Mouse (Mus musculus): ENCODE measurements at regions not wholly inside any gene's neighbourhood (a gene's known extent, or its start where the extent isn't known, plus 50 kb on each side); places are given as distances from the start of the nearest gene placed in this dataset.

- H3K9ac ChIP-seq: no peak overlapping the region
- WGBS: 83% methylated on average over 5 of the region's 5 CpGs
- no peak overlapping the region for H3K4me3 ChIP-seq
- H3K4me2 ChIP-seq (replicated peaks): no peak overlapping the region
- no peaks in the 10 kb centered on the region for H3K9me3 ChIP-seq
- no peaks in the 10 kb centered on the region for H3K27me3 ChIP-seq
- no peak for ATAC-seq (ENCODE audit: insufficient number of reproducible peaks, insufficient read depth, low FRiP score, low TSS enrichment)
- no peaks in the 10 kb centered on the region for H3K36me3 ChIP-seq
- no peak overlapping the region for H3K27ac ChIP-seq
- H3K4me1 ChIP-seq: 0 out of 2 replicates have a peak, but pooled peaks cover 3% of the 10 kb centered on the region
Observed at GRCm38 (mm10) chr8:92605631-92606030, 68.5 kb upstream of the Irx6 start.

GRCm38 (mm10) chr8:92607604-92608003 is 66.5 kb upstream of the Irx6 start:
- Histone ChIP-seq H3K9ac (no peak overlapping the region), H3K4me1 (0 out of 2 replicates have a peak, but pooled peaks cover 3% of the 10 kb centered on the region), H3K4me3 (no peak overlapping the region), H3K4me2 (replicated peaks) (no peak overlapping the region), H3K27ac (no peak overlapping the region), H3K27me3 (no peaks in the 10 kb centered on the region), H3K36me3 (no peaks in the 10 kb centered on the region), H3K9me3 (no peaks in the 10 kb centered on the region)
- WGBS: 72% methylated on average over 6 of the region's 6 CpGs
- no peak for ATAC-seq (ENCODE audit: insufficient number of reproducible peaks, insufficient read depth, low FRiP score, low TSS enrichment)

- 79% methylated on average over 2 of the region's 2 CpGs for WGBS
- Histone ChIP-seq H3K9me3 (no peaks in the 10 kb centered on the region), H3K4me3 (no peak overlapping the region), H3K9ac (no peak overlapping the region), H3K27me3 (no peaks in the 10 kb centered on the region), H3K4me1 (0 out of 2 replicates have a peak, but pooled peaks cover 6% of the 10 kb centered on the region), H3K36me3 (no peaks in the 10 kb centered on the region), H3K4me2 (replicated peaks) (no peak overlapping the region), H3K27ac (no peak overlapping the region)
- ATAC-seq (ENCODE audit: insufficient number of reproducible peaks, insufficient read depth, low FRiP score, low TSS enrichment): no peak
Observed at GRCm38 (mm10) chr8:92609908-92610307, 64.2 kb upstream of the Irx6 start.

GRCm38 (mm10) chr8:92610487-92611059 is 63.5 kb upstream of the Irx6 start:
- WGBS: 54% methylated on average over 6 of the region's 6 CpGs
- no peak for ATAC-seq (ENCODE audit: insufficient number of reproducible peaks, insufficient read depth, low FRiP score, low TSS enrichment)
- Histone ChIP-seq H3K27me3 (no peaks in the 10 kb centered on the region), H3K9ac (no peak overlapping the region), H3K27ac (no peak overlapping the region), H3K9me3 (no peaks in the 10 kb centered on the region), H3K4me1 (0 out of 2 replicates have a peak, but pooled peaks cover 6% of the 10 kb centered on the region), H3K36me3 (no peaks in the 10 kb centered on the region), H3K4me2 (replicated peaks) (no peak overlapping the region), H3K4me3 (no peak overlapping the region)

GRCm38 (mm10) chr8:92613486-92613885 is 60.6 kb upstream of the Irx6 start:
- no peaks in the 10 kb centered on the region for H3K27me3 ChIP-seq
- H3K4me1 ChIP-seq: peaks cover 20% of the 10 kb centered on the region; the same call in 1 of the 2 replicates
- H3K9me3 ChIP-seq: no peaks in the 10 kb centered on the region
- no peak overlapping the region for H3K9ac ChIP-seq
- WGBS: 31% methylated on average over 4 of the region's 4 CpGs
- no peaks in the 10 kb centered on the region for H3K36me3 ChIP-seq
- no peak overlapping the region for H3K27ac ChIP-seq
- no peak overlapping the region for H3K4me3 ChIP-seq
- ATAC-seq (ENCODE audit: insufficient number of reproducible peaks, insufficient read depth, low FRiP score, low TSS enrichment): no peak
- 0 out of 2 replicates have a peak overlapping the region, but pooled peaks have one; percentile 10 for H3K4me2 ChIP-seq (replicated peaks)

GRCm38 (mm10) chr8:92616341-92617115 is 57.6 kb upstream of the Irx6 start:
- 36% methylated on average over 10 of the region's 10 CpGs for WGBS
- Histone ChIP-seq H3K36me3 (no peaks in the 10 kb centered on the region), H3K4me3 (no peak overlapping the region), H3K9ac (no peak overlapping the region), H3K9me3 (no peaks in the 10 kb centered on the region), H3K4me1 (peaks cover 20% of the 10 kb centered on the region; the same call in 1 of the 2 replicates), H3K27ac (no peak overlapping the region), H3K4me2 (replicated peaks) (no peak overlapping the region), H3K27me3 (no peaks in the 10 kb centered on the region)
- ATAC-seq (ENCODE audit: insufficient number of reproducible peaks, insufficient read depth, low FRiP score, low TSS enrichment): no peak

- WGBS: 40% methylated on average over 14 of the region's 14 CpGs
- no peak overlapping the region for H3K9ac ChIP-seq
- H3K4me1 ChIP-seq: peaks cover 16% of the 10 kb centered on the region; the same call in 1 of the 2 replicates
- no peaks in the 10 kb centered on the region for H3K9me3 ChIP-seq
- ATAC-seq (ENCODE audit: insufficient number of reproducible peaks, insufficient read depth, low FRiP score, low TSS enrichment): no peak
- H3K36me3 ChIP-seq: no peaks in the 10 kb centered on the region
- no peaks in the 10 kb centered on the region for H3K27me3 ChIP-seq
- H3K4me2 ChIP-seq (replicated peaks): no peak overlapping the region
- H3K27ac ChIP-seq: no peak overlapping the region
- no peak overlapping the region for H3K4me3 ChIP-seq
Observed at GRCm38 (mm10) chr8:92618281-92618680, 55.8 kb upstream of the Irx6 start.
